Mouse (Mus musculus): ENCODE results near the gene Cryzl2. TPM values are rescaled to one million over a fixed set of nuclear protein-coding genes. Genes with fewer than 3 reads are reported as not detected.

Gene Cryzl2
- polyA plus RNA-seq, 1 experiment from 2014 or later, result 6.8 TPM

DNA sequence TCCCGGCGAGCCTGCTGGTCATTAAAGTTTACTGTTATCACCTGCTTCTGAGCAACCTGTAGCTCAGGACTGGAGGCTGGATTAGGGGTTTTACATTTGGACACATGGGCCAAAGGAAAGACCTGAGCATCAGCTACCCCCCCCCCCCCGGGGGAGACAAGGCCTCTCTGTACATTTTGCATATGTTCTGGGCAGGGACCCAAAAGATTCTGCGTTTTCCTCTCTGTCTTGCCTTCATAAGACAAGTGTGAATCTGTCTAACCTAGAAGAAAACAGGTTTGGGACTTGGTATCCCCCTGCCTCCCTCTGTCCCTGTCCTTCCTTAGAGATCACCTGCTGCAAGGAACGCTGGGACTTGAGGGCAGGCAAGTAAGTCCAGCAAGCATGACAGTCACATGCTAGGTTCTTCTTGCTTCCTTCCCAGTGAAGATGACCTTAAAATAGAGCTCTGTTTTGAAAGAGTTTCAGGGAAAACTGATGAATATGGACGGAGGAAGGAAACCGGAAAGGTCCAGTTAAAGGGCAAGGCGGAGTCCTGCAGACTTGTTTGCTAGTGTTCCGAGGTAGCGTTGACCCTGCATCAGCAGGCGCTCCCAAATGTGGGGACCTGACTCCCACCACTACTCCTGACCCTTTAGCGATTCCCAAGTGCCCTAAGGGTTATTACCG lies 13.6 kb upstream of the Cryzl2 start:
- Histone ChIP-seq H3K36me3 (no peaks in the 10 kb centered on the region), H3K9ac (no peak overlapping the region), H3K9me3 (replicated peaks) (no peaks in the 10 kb centered on the region), H3K4me3 (no peak overlapping the region), H3K27ac (0 out of 2 replicates have a peak overlapping the region, but pooled peaks have one; percentile 9), H3K27me3 (replicated peaks) (peaks cover 3% of the 10 kb centered on the region; the same call in 1 of the 2 replicates), H3K4me2 (peak overlapping the region; percentile 52), H3K4me1 (peaks cover 25% of the 10 kb centered on the region)
- no peak for ATAC-seq
- 61% methylated on average over 13 of the region's 13 CpGs for WGBS (ENCODE audit: insufficient replicate concordance)

DNA sequence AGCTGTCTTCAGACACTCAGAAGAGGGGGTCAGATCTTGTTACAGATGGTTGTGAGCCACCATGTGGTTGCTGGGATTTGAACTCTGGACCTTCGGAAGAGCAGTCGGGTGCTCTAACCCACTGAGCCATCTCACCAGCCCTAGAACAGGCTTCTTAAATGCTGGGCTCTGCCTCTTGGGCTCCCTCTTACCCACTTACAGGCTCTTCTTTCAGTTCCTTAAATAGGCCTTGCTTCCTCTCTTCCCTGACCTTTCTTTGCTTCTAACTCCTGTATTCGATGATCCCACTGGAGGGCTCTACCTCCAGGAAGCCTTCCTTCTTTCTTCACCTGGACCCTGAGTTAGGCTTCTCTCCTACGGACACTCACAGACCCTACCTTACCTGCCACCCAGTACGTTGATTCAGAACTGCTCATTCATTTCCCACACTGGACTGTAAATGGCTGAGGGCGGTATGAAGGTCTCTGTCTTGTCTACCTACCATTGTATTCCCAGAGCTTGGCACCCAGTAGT lies 12.9 kb upstream of the Cryzl2 start:
- H3K4me1 ChIP-seq, result peaks cover 32% of the 10 kb centered on the region
- H3K9me3 ChIP-seq (replicated peaks), result no peaks in the 10 kb centered on the region
- H3K4me3 ChIP-seq, result no peak overlapping the region
- H3K4me2 ChIP-seq, result no peak overlapping the region
- ATAC-seq, result no peak
- H3K36me3 ChIP-seq, result no peaks in the 10 kb centered on the region
- 68% methylated on average over 6 of the region's 6 CpGs for WGBS (ENCODE audit: insufficient replicate concordance)
- H3K27ac ChIP-seq, result no peak overlapping the region
- no peak overlapping the region for H3K9ac ChIP-seq
- peaks cover 3% of the 10 kb centered on the region; the same call in 1 of the 2 replicates for H3K27me3 ChIP-seq (replicated peaks)

DNA sequence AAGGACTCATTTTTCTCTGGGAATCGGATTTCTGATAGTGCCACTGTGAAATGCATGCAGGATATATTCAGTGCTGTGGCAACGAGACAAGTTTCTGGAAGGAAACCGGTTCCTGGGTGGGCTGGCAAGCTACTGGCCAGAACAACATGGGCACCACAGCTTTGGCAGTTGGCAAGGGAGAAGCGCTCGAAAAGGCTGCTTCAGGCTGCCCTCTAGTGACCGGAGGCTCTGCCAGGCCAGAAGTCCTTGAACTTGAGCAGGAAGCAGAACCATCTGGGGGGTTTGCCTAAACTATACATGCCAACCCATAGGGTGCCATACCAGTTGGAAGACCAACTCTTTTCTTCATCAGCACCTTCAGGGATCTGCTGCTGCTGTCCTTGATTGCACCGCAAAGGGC lies 12.1 kb upstream of the Cryzl2 start:
- H3K4me2 ChIP-seq, result no peak overlapping the region
- peaks cover 34% of the 10 kb centered on the region for H3K4me1 ChIP-seq
- 49% methylated on average over 7 of the region's 7 CpGs for WGBS (ENCODE audit: insufficient replicate concordance)
- H3K36me3 ChIP-seq, result no peaks in the 10 kb centered on the region
- no peaks in the 10 kb centered on the region for H3K9me3 ChIP-seq (replicated peaks)
- no peak for ATAC-seq
- H3K27me3 ChIP-seq (replicated peaks), result peaks cover 3% of the 10 kb centered on the region; the same call in 1 of the 2 replicates
- H3K9ac ChIP-seq, result no peak overlapping the region
- no peak overlapping the region for H3K27ac ChIP-seq
- H3K4me3 ChIP-seq, result no peak overlapping the region

DNA sequence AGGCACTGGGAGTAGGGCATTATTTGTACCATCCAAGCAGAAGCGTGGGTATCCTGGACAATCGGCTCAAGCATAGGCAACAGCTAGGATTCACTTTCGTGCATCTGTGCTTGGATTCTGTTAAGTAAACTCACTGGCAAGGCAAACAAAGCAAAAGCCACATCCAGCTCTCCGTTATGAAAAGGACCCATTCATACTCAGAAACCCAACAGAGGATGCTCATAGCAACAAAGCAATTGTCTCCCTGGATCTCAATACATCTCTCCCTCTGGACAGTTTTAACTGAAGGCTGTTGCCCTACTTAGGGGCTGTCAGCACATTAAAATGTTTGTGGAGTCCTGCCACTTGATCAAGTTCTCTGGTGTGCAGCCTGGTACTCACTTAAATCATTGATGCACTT lies 11.2 kb upstream of the Cryzl2 start:
- Histone ChIP-seq H3K9me3 (replicated peaks) (no peaks in the 10 kb centered on the region), H3K4me2 (no peak overlapping the region), H3K4me1 (peaks cover 34% of the 10 kb centered on the region), H3K27me3 (replicated peaks) (peaks cover 3% of the 10 kb centered on the region; the same call in 1 of the 2 replicates), H3K36me3 (no peaks in the 10 kb centered on the region), H3K27ac (no peak overlapping the region), H3K9ac (no peak overlapping the region), H3K4me3 (no peak overlapping the region)
- 67% methylated on average over 4 of the region's 4 CpGs for WGBS (ENCODE audit: insufficient replicate concordance)
- no peak for ATAC-seq

DNA sequence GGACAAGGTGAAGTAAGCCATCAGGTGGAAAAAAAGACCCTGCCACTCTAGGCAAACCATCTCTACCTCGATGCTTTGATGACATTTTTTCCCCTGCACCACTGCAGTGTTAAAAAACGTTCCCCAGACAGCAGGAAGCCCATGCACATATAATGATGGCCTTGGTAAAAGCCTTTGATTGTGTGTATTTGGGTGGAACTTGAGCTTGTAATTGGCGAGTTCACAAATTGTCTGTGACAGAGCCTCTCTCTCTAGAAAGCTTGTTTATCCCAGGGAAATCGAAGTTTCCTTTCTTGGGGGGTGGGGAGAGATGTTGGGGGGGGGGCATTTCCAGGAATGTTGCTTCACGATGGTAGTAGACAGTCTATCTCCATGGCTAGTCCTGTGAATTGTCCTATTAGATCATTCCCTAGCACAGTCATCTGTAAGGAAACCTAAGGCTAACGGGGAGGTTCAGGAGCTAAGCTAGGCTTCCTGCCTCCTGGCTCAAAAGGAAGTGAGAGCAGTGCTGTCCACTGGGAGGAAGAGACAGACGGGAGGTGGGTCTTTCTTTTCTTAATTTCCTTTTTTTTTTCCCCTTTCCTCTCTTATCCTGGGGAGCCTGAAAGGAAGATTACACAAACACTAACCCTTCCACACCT lies 10.1 kb upstream of the Cryzl2 start:
- Histone ChIP-seq H3K27ac (no peak overlapping the region), H3K9me3 (replicated peaks) (no peaks in the 10 kb centered on the region), H3K4me3 (no peak overlapping the region), H3K36me3 (no peaks in the 10 kb centered on the region), H3K4me2 (no peak overlapping the region), H3K27me3 (replicated peaks) (peaks cover 3% of the 10 kb centered on the region; the same call in 1 of the 2 replicates), H3K9ac (no peak overlapping the region), H3K4me1 (peaks cover 28% of the 10 kb centered on the region)
- ATAC-seq, result no peak
- WGBS (ENCODE audit: insufficient replicate concordance), result 30% methylated on average over 7 of the region's 7 CpGs

DNA sequence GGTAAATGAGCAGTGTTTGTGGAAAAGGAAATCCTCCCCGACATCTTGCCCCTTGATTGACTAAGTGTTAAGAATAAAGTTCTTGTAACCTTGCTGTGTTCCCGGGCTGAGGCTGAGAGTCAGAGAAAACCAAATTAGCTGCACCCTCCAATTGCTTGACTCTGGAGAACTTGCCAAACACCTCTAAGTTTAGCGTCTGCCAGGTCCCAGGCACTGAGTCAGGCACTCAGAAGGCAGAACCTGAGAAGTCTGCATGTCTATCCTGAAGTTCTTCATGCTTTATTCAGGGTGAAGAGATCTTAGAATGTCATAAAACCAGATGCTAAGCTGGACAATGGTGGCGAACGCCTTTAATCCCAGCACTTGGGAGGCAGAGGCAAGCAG lies 9.6 kb upstream of the Cryzl2 start:
- WGBS (ENCODE audit: insufficient replicate concordance), result 44% methylated on average over 5 of the region's 5 CpGs

DNA sequence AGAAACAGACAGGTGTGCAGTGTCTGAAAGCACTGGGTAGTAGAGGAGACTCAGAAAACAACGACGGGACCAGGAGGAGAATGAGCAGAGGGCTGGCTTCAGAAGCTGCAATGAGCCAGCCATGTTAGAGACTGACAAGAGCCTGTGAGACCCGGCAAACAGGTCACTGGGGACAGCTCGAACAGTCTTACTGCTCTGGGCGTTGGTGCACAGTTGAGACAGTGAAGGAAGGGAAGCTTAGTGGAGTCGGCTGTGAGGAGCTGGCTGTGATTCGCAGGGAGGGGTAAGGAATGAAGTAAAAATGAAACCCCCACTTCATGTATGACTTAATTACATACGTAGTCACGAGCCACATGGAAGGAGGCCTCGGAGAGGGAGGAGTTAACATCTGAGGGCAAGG lies 8.8 kb upstream of the Cryzl2 start:
- no peaks in the 10 kb centered on the region for H3K36me3 ChIP-seq
- H3K27ac ChIP-seq, result no peak overlapping the region
- no peak overlapping the region for H3K9ac ChIP-seq
- H3K4me1 ChIP-seq, result peaks cover 19% of the 10 kb centered on the region
- H3K4me2 ChIP-seq, result peak overlapping the region; percentile 60
- H3K9me3 ChIP-seq (replicated peaks), result no peaks in the 10 kb centered on the region
- peak overlapping the region; percentile 30 for H3K4me3 ChIP-seq
- peaks cover 3% of the 10 kb centered on the region; the same call in 1 of the 2 replicates for H3K27me3 ChIP-seq (replicated peaks)
- WGBS (ENCODE audit: insufficient replicate concordance), result 6% methylated on average over 10 of the region's 10 CpGs
- ATAC-seq, result 0 out of 2 replicates have a peak, but pooled peaks have one; percentile 31

More for the DNA sequence above, 9.6 kb upstream of the Cryzl2 start:
- Histone ChIP-seq H3K4me2 (no peak overlapping the region), H3K4me3 (no peak overlapping the region), H3K36me3 (no peaks in the 10 kb centered on the region), H3K9me3 (replicated peaks) (no peaks in the 10 kb centered on the region), H3K4me1 (peaks cover 25% of the 10 kb centered on the region), H3K27ac (no peak overlapping the region), H3K27me3 (replicated peaks) (peaks cover 3% of the 10 kb centered on the region; the same call in 1 of the 2 replicates), H3K9ac (no peak overlapping the region)
- ATAC-seq, result no peak

DNA sequence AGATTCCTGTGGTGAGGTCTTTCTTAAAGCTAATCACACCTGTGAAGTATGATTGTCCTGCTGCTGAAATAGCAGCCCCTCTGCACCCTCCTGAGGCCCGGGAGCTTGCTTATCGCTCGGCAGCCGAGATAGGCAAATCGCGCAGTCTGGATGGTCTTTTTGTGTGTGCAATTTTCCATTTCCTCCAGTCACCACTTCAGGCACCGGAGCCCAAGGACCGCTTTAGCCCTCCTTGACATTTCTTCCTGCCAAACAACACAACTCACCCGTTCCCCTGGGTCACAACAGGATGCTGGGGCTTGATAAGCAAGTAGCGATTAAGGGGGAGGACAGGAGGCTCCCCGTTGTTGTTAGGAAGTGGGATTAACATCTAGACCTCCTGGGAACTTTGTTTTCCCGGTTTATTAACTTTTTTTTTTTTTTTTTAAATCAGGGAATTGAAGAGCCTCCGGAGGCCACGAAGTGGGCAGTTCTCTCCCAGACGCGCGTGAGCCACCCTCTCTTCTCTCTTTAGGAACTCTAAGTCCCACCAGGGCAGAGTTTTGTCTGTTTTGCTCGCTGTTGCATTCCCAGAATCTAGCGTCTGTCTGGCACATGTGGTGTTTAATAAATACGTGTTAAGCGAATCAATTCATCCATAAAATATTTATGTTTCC lies 8.3 kb upstream of the Cryzl2 start:
- no peak overlapping the region for H3K9ac ChIP-seq
- peak; percentile 53 for ATAC-seq
- no peaks in the 10 kb centered on the region for H3K9me3 ChIP-seq (replicated peaks)
- WGBS (ENCODE audit: insufficient replicate concordance), result 6% methylated on average over 21 of the region's 21 CpGs
- peaks cover 14% of the 10 kb centered on the region for H3K4me1 ChIP-seq
- H3K27me3 ChIP-seq (replicated peaks), result peaks cover 3% of the 10 kb centered on the region; the same call in 1 of the 2 replicates
- H3K36me3 ChIP-seq, result no peaks in the 10 kb centered on the region
- no peak overlapping the region for H3K27ac ChIP-seq
- peak overlapping the region; percentile 30 for H3K4me3 ChIP-seq
- peak overlapping the region; percentile 60 for H3K4me2 ChIP-seq

DNA sequence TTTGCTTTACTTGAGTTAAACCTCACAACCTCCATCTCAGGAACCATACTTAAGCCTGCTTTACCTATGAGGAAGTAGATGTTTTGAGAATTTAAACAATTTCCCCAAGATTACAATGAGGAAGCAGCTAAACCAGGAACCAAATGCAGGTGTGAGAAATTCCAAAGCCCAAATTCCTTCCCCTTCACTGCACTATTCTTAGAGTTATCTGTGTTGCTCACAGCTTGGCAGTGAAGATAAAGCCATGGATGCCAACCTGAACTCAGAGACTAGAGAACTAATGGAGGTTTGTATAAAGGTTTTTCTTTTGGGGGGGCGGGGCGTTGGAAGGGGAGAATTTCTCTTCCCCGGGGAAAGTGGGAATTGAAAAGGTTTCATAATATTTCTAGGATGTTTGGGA lies 6.1 kb upstream of the Cryzl2 start:
- Histone ChIP-seq H3K36me3 (no peaks in the 10 kb centered on the region), H3K4me1 (peaks cover 14% of the 10 kb centered on the region), H3K4me2 (no peak overlapping the region), H3K4me3 (no peak overlapping the region), H3K27ac (no peak overlapping the region), H3K27me3 (replicated peaks) (no peaks in the 10 kb centered on the region; the same call in 1 of the 2 replicates), H3K9me3 (replicated peaks) (no peaks in the 10 kb centered on the region), H3K9ac (no peak overlapping the region)
- 62% methylated on average over 3 of the region's 3 CpGs for WGBS (ENCODE audit: insufficient replicate concordance)
- ATAC-seq, result no peak

DNA sequence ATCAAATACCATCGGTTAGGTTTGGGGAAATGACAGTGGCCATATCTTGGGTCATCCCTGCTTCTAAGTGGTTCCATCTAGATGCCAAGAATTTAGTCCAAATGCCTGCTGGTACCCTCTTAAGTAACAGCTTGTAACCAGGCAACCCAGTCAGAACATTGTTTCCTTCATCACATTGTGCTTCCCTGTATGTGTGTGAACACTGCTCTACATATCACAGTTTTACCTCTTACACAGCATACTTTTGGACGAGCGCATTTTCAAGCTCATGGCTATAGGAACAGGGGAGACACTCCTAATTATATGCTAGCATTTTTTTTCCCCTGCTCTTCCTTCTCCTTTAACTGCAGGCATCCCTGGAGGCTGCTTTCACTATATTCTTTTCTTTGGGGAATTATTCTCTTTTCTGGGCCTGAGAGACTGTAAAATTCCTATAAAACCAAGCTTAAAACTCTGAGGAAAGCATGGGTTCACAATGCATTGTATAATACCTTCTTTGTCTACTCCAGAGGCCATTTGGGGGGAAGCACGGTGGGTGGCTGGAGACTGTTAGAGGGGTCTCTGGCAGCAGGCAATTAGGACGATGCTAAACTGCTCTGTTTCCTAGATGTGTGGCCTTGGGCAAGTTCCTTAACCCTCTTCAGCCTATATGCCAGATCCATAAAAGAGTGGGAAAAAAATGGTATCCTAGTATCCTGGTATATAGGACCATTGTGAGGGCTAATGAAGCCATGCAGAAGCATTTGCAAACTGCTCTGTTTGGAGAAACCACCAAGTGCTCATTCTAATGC lies 5.4 kb upstream of the Cryzl2 start:
- Histone ChIP-seq H3K9me3 (replicated peaks) (no peaks in the 10 kb centered on the region), H3K4me3 (no peak overlapping the region), H3K9ac (no peak overlapping the region), H3K4me2 (no peak overlapping the region), H3K27me3 (replicated peaks) (no peaks in the 10 kb centered on the region; the same call in 1 of the 2 replicates), H3K36me3 (no peaks in the 10 kb centered on the region), H3K4me1 (peaks cover 14% of the 10 kb centered on the region), H3K27ac (no peak overlapping the region)
- no peak for ATAC-seq
- 70% methylated on average over 5 of the region's 5 CpGs for WGBS (ENCODE audit: insufficient replicate concordance)

DNA sequence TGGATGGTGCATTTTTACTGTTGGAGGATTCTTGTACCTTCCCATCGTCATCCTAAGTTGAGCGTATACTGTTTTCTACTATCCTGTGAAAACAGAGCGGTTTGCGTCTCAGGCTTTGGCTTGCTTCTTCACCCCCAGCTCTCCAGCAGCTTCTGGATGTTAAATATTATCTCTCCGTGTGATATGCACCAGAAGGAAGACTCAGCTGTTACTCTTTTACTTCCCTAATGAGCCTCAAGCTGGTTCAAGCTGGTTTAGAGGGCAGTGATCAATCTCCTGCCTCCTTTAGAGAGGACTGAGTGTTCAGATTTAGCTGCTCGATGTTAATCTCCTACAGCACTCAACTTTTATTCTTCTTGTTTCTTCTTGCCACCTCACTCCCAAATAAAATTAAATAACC lies 3.5 kb upstream of the Cryzl2 start:
- no peak overlapping the region for H3K9ac ChIP-seq
- WGBS (ENCODE audit: insufficient replicate concordance), result 64% methylated on average over 6 of the region's 6 CpGs
- no peak for ATAC-seq

More for the DNA sequence above, 3.5 kb upstream of the Cryzl2 start:
- Histone ChIP-seq H3K27ac (no peak overlapping the region), H3K27me3 (replicated peaks) (no peaks in the 10 kb centered on the region; the same call in 1 of the 2 replicates), H3K36me3 (no peaks in the 10 kb centered on the region), H3K9me3 (replicated peaks) (no peaks in the 10 kb centered on the region), H3K4me2 (no peak overlapping the region), H3K4me1 (peaks cover 25% of the 10 kb centered on the region), H3K4me3 (no peak overlapping the region)
